15 mouse cellular contexts compared by ENCODE assay signal in genomic region chr14:57377531-57377930, GRCm38 (mm10).
"Had no signal": no experiment of that assay in that cellular context is flagged by ENCODE, and none has a peak within 500 bp of the region (broad histone marks: within the 10 kb centered on the region; RNA-seq: fewer than 3 reads in every experiment).

No protein-coding gene starts in this region.

- H3K9me3 ChIP-seq: limb, embryonic 12.5 days; midbrain, embryonic 10.5 days; midbrain, embryonic 15.5 days; neural tube, embryonic 12.5 days; stomach, embryonic 15.5 days had no signal

- H3K4me3 ChIP-seq: limb, embryonic 12.5 days; midbrain, embryonic 10.5 days; midbrain, embryonic 15.5 days; neural tube, embryonic 12.5 days; stomach, embryonic 15.5 days had no signal

- H3K4me1 ChIP-seq: limb, embryonic 12.5 days; midbrain, embryonic 10.5 days; midbrain, embryonic 15.5 days; neural tube, embryonic 12.5 days; stomach, embryonic 15.5 days had no signal

- H3K9ac ChIP-seq: hindbrain, embryonic 14.5 days; limb, embryonic 12.5 days; liver, embryonic 14.5 days; midbrain, embryonic 15.5 days; neural tube, embryonic 12.5 days; stomach, embryonic 15.5 days had no signal

- H3K27ac ChIP-seq: hindbrain, embryonic 14.5 days; limb, embryonic 12.5 days; liver, embryonic 14.5 days; midbrain, embryonic 10.5 days; midbrain, embryonic 15.5 days; neural tube, embryonic 12.5 days; stomach, embryonic 15.5 days had no signal

- H3K36me3 ChIP-seq: limb, embryonic 12.5 days; midbrain, embryonic 10.5 days; midbrain, embryonic 15.5 days; neural tube, embryonic 12.5 days; stomach, embryonic 15.5 days had no signal

- H3K4me2 ChIP-seq: hindbrain, embryonic 14.5 days; limb, embryonic 12.5 days; midbrain, embryonic 15.5 days; neural tube, embryonic 12.5 days; stomach, embryonic 15.5 days had no signal

- ATAC-seq: lung, postnatal 0 days; midbrain, embryonic 15.5 days had no signal

- DNase-seq: layer of hippocampus, adult 9-11 months; layer of hippocampus, postnatal 36 days; lung, adult 2 months; lung, postnatal 4 days; retina, postnatal 1 day; right cerebral cortex, postnatal 4 days; thymus, postnatal 36 days had no signal

- H3K27me3 ChIP-seq: limb, embryonic 12.5 days; midbrain, embryonic 15.5 days; neural tube, embryonic 12.5 days; stomach, embryonic 15.5 days had no signal
